ENCODE assay signal across 20 mouse cellular contexts in the genomic region with DNA sequence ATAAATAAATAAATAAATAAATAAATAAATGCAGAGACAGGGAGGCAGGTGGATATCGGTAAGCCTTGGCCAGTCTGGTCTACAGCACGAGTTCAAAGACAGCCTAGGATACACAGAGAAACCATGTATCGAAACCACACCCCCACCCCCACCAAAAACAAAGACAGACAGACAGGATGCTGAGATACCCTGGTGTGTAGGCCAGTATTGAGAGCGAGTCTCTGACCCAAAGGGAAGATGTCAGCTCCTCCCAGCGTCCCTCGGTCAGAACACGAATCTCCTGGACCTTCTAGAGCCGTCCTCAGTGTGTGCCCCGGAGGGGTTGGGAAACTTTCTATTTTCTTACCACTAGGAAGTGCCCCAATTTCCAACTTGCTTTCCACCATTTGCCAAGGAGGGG.
"Had no signal": no experiment of that assay in that cellular context is flagged by ENCODE, and none has a peak within 500 bp of the region (broad histone marks: within the 10 kb centered on the region; RNA-seq: fewer than 3 reads in every experiment).

No protein-coding gene starts in this region.

- H3K36me3 ChIP-seq: neural tube, embryonic 13.5 days; stomach, embryonic 15.5 days had no signal

- H3K4me3 ChIP-seq: midbrain, embryonic 10.5 days; midbrain, embryonic 13.5 days; myocyte; neural tube, embryonic 13.5 days; neural tube, embryonic 15.5 days; stomach, embryonic 15.5 days had no signal

- ATAC-seq: midbrain, embryonic 13.5 days; midbrain, embryonic 16.5 days had no signal

- H3K27ac ChIP-seq: liver, embryonic 14.5 days; midbrain, embryonic 10.5 days; midbrain, embryonic 13.5 days; neural tube, embryonic 13.5 days; neural tube, embryonic 15.5 days; stomach, embryonic 15.5 days had no signal

- H3K9ac ChIP-seq: liver, embryonic 14.5 days; lung, embryonic 14.5 days; midbrain, embryonic 13.5 days; neural tube, embryonic 13.5 days; neural tube, embryonic 15.5 days; stomach, embryonic 15.5 days had no signal

- H3K27me3 ChIP-seq: midbrain, embryonic 13.5 days; neural tube, embryonic 13.5 days; neural tube, embryonic 15.5 days; stomach, embryonic 15.5 days had no signal

- H3K9me3 ChIP-seq: midbrain, embryonic 10.5 days; midbrain, embryonic 13.5 days; neural tube, embryonic 13.5 days; neural tube, embryonic 15.5 days; stomach, embryonic 15.5 days had no signal

- H3K4me2 ChIP-seq: lung, embryonic 14.5 days; midbrain, embryonic 13.5 days; neural tube, embryonic 13.5 days; neural tube, embryonic 15.5 days; stomach, embryonic 15.5 days had no signal

- DNase-seq: lung, adult 18-20 months; lung, embryonic 14.5 days; lung, postnatal 10 days; lung, postnatal 4 days; retina, postnatal 1 day; right cerebral cortex, adult 18-20 months; right cerebral cortex, postnatal 25 days; right cerebral cortex, postnatal 4 days; spleen, adult 18-20 months; thymus, adult 18-20 months; thymus, postnatal 14 days; thymus, postnatal 4 days had no signal

- H3K4me1 ChIP-seq: midbrain, embryonic 13.5 days; neural tube, embryonic 13.5 days; neural tube, embryonic 15.5 days; stomach, embryonic 15.5 days had no signal
